Mouse (Mus musculus) layer of hippocampus, adult 18-20 months (tissue): ENCODE data around the gene Gm45717. TPM values are rescaled to one million over a fixed set of nuclear protein-coding genes. Genes with fewer than 3 reads are reported as not detected.

Experiments
- DNase-seq, 2 experiments: peaks; one replicate each; pipeline ENCODE4 v3.0.0; 2022; ENCODE audit warnings: low spot score in 2 of 2
- total RNA-seq, 2 experiments: library from RNA; stranded (reverse); gene quantifications; 2 replicates each; pipeline ENCODE4 v1.2.3; 2021

Gm45717 gene
- total RNA-seq, 2 experiments from 2014 or later = not detected

- no peak for DNase-seq
Observed at GRCm38 (mm10) chr7:140944236-140944635, 11.5 kb downstream of the Gm45717 start.

- no peak for DNase-seq
Observed at GRCm38 (mm10) chr7:140943356-140943755, 12.4 kb downstream of the Gm45717 start.

- no peak for DNase-seq
Observed at GRCm38 (mm10) chr7:140942811-140943210, 12.9 kb downstream of the Gm45717 start.

GRCm38 (mm10) chr7:140942341-140942740 lies 13.4 kb downstream of the Gm45717 start:
- DNase-seq = no peak

- DNase-seq = peak; percentile 25 to 65
Observed at GRCm38 (mm10) chr7:140941222-140942051, 14.3 kb downstream of the Gm45717 start, which contains the start of gene Pgghg. Pgghg (plus strand) TSS chr7:140941391.

GRCm38 (mm10) chr7:140939669-140940171 lies 16.0 kb downstream of the Gm45717 start:
- DNase-seq = no peak

GRCm38 (mm10) chr7:140938896-140939295 lies 16.8 kb downstream of the Gm45717 start:
- no peak for DNase-seq

- no peak for DNase-seq
Observed at GRCm38 (mm10) chr7:140938436-140938835, 17.3 kb downstream of the Gm45717 start.

- no peak for DNase-seq
Observed at GRCm38 (mm10) chr7:140927181-140927580, 28.6 kb downstream of the Gm45717 start.

- no peak for DNase-seq
Observed at GRCm38 (mm10) chr7:140923070-140923775, 32.5 kb downstream of the Gm45717 start.

GRCm38 (mm10) chr7:140922398-140923069 lies 33.2 kb downstream of the Gm45717 start:
- peak in 1 of 2 experiments; percentile 33 for DNase-seq

- no peak for DNase-seq
Observed at GRCm38 (mm10) chr7:140921225-140921975, 34.3 kb downstream of the Gm45717 start.

- DNase-seq = no peak
Observed at GRCm38 (mm10) chr7:140920418-140921029, 35.2 kb downstream of the Gm45717 start, which contains the start of gene Nlrp6. Nlrp6 (plus strand) TSS chr7:140920902.

GRCm38 (mm10) chr7:140919911-140920310 lies 35.8 kb downstream of the Gm45717 start:
- no peak for DNase-seq

- no peak for DNase-seq
Observed at GRCm38 (mm10) chr7:140914031-140914690, 41.6 kb downstream of the Gm45717 start.

GRCm38 (mm10) chr7:140912846-140913482 lies 42.8 kb downstream of the Gm45717 start:
- no peak for DNase-seq

- no peak for DNase-seq
Observed at GRCm38 (mm10) chr7:140912293-140912692, 43.4 kb downstream of the Gm45717 start.

GRCm38 (mm10) chr7:140908634-140909107 lies 47.1 kb downstream of the Gm45717 start:
- DNase-seq = peak; percentile 50 to 78

GRCm38 (mm10) chr7:140908181-140908580 lies 47.6 kb downstream of the Gm45717 start:
- no peak for DNase-seq
